In genomic region chr16:23258823-23259457, GRCm38 (mm10) we compare ENCODE assay signal across 9 mouse cellular contexts. TPM values are rescaled to one million over a fixed set of nuclear protein-coding genes. Genes with fewer than 3 reads are reported as not detected.
DNase-seq lines count a peak whose midpoint lies in the region; ATAC-seq and TF ChIP-seq lines count a peak whose summit lies in the region.
"Had no signal": no experiment of that assay in that cellular context is flagged by ENCODE, and none has a peak within 500 bp of the region (broad histone marks: within the 10 kb centered on the region; RNA-seq: fewer than 3 reads in every experiment).

No protein-coding gene starts in this region.

- peak; percentile 92 for DNase-seq in heart, adult 11 months
- no peak for DNase-seq in heart, postnatal 25 days (ENCODE audit: low spot score)
- DNase-seq in lung, postnatal 0 days (ENCODE audit: low spot score) = no peak
- DNase-seq in lung, adult 18-20 months = no peak
- DNase-seq in retina, embryonic 14.5 days (ENCODE audit: low spot score) = peak; percentile 78
- no peak for DNase-seq in adrenal gland, postnatal 36 days
- DNase-seq in right cerebral cortex, postnatal 10 days (ENCODE audit: low spot score in 2 of 2) = no peak

- peaks cover 7% of the 10 kb centered on the region; the same call in 1 of the 2 replicates for H3K4me1 ChIP-seq in lung, postnatal 0 days (ENCODE audit: insufficient read depth, low read depth, low read length)
- H3K4me1 ChIP-seq in hindbrain, embryonic 16.5 days (ENCODE audit: control insufficient read depth, insufficient read depth, low read depth, low read length) = peaks cover 12% of the 10 kb centered on the region

- H3K4me2 ChIP-seq in lung, postnatal 0 days (replicated peaks; ENCODE audit: low read depth, low read length) = no peak overlapping the region
- H3K4me2 ChIP-seq in hindbrain, embryonic 16.5 days (ENCODE audit: low read length) = no peak overlapping the region

- 0 out of 2 replicates have a peak overlapping the region, but pooled peaks have one; percentile 8 for H3K9ac ChIP-seq in lung, postnatal 0 days (replicated peaks; ENCODE audit: low read depth)
- 0 out of 2 replicates have a peak overlapping the region, but pooled peaks have one; percentile 3 for H3K9ac ChIP-seq in hindbrain, embryonic 16.5 days (ENCODE audit: low read depth, low read length)

- no peak for TF ChIP-seq EP300 in lung, postnatal 0 days (IDR thresholded peaks at IDR 0.05)

- no peak for TF ChIP-seq CTCF in lung, postnatal 0 days (IDR thresholded peaks at IDR 0.05)

- H3K4me3 ChIP-seq in lung, postnatal 0 days (ENCODE audit: low read depth, low read length) = no peak overlapping the region
- no peak overlapping the region for H3K4me3 ChIP-seq in hindbrain, embryonic 16.5 days (ENCODE audit: low read length)

- ATAC-seq in lung, postnatal 0 days = peak; percentile 64
- ATAC-seq in hindbrain, embryonic 16.5 days = no peak

- peak overlapping the region; percentile 17 for H3K27ac ChIP-seq in lung, postnatal 0 days (ENCODE audit: low read length)
- H3K27ac ChIP-seq in hindbrain, embryonic 16.5 days (ENCODE audit: low read depth, low read length) = no peak overlapping the region
- H3K27ac ChIP-seq: macrophage had no signal

- intact Hi-C loops in heart, postnatal 25 days (cut with DNase I) = no loop called here

- no peaks in the 10 kb centered on the region for H3K9me3 ChIP-seq in lung, postnatal 0 days (ENCODE audit: low read length)
- no peaks in the 10 kb centered on the region for H3K9me3 ChIP-seq in hindbrain, embryonic 16.5 days (ENCODE audit: control insufficient read depth, low read length)

- no peaks in the 10 kb centered on the region for H3K27me3 ChIP-seq in lung, postnatal 0 days (replicated peaks; ENCODE audit: insufficient read depth, low read length)
- H3K27me3 ChIP-seq in hindbrain, embryonic 16.5 days (replicated peaks; ENCODE audit: control insufficient read depth, insufficient read depth, low read length) = no peaks in the 10 kb centered on the region

- H3K36me3 ChIP-seq in lung, postnatal 0 days (ENCODE audit: insufficient read depth, low read length) = no peaks in the 10 kb centered on the region
- H3K36me3 ChIP-seq in hindbrain, embryonic 16.5 days (ENCODE audit: control insufficient read depth, insufficient read depth, low read length) = no peaks in the 10 kb centered on the region

- 30% methylated on average over 4 of the region's 4 CpGs for WGBS in lung, postnatal 0 days
- WGBS in hindbrain, embryonic 16.5 days = 11% methylated on average over 4 of the region's 4 CpGs

RNA-seq across cellular contexts. Expression of gene St6gal1, which starts 34.4 kb away (rescaled TPM):
- 10 to 100 TPM; 11.5 to 11.7 TPM for total RNA-seq in heart, postnatal 25 days (2021)
- polyA plus RNA-seq in lung, postnatal 0 days (2015; fragmentation: Nextera tagmentation; extraction: Ambion mirVana) = 42.2 and 46.4 TPM in 2 replicates
- 18.4 and 22.6 TPM in 2 replicates for polyA plus RNA-seq in hindbrain, embryonic 16.5 days (2015; fragmentation: Nextera tagmentation; extraction: Ambion mirVana)
- total RNA-seq in adrenal gland, postnatal 36 days (2021) = 10 to 100 TPM; 45.5 to 49.5 TPM

Comparison
In these comparisons a context has a peak if more than half of its experiments do, and no peak if none do; other contexts are left out.
1. DNase-seq: peak in heart, adult 11 months (single experiment) and retina, embryonic 14.5 days (single experiment); none in heart, postnatal 25 days (single experiment), lung, postnatal 0 days (single experiment), lung, adult 18-20 months (0 of 2), adrenal gland, postnatal 36 days (0 of 2) and right cerebral cortex, postnatal 10 days (0 of 2).